Mouse (Mus musculus) mesoderm, embryonic 11.5 days (tissue): Measurements from ENCODE around the gene Thap2.

ENCODE experiments used
- DNase-seq: peaks from one replicate; pipeline ENCODE4 v3.0.0-alpha.2; 2012; ENCODE audit warnings: low read depth, low spot score

Thap2 gene

GRCm38 (mm10) chr10:115354553-115354952 lies 29.7 kb downstream of the Thap2 start:
- peak; percentile 13 for DNase-seq

- DNase-seq = no peak
Measured at GRCm38 (mm10) chr10:115350810-115351397, 33.3 kb downstream of the Thap2 start.

- DNase-seq = no peak
Measured at GRCm38 (mm10) chr10:115349509-115349908, 34.7 kb downstream of the Thap2 start.

- DNase-seq = no peak
Measured at GRCm38 (mm10) chr10:115349029-115349428, 35.2 kb downstream of the Thap2 start.

- no peak for DNase-seq
Measured at GRCm38 (mm10) chr10:115348131-115348530, 36.1 kb downstream of the Thap2 start.

GRCm38 (mm10) chr10:115346444-115346843 lies 37.8 kb downstream of the Thap2 start:
- no peak for DNase-seq

GRCm38 (mm10) chr10:115342771-115343425 lies 41.3 kb downstream of the Thap2 start:
- no peak for DNase-seq

GRCm38 (mm10) chr10:115339820-115340328 lies 44.4 kb downstream of the Thap2 start:
- DNase-seq = no peak

- DNase-seq = no peak
Measured at GRCm38 (mm10) chr10:115336901-115337300, 47.3 kb downstream of the Thap2 start.

GRCm38 (mm10) chr10:115333528-115333927 lies 50.7 kb downstream of the Thap2 start:
- no peak for DNase-seq

- DNase-seq = no peak
Measured at GRCm38 (mm10) chr10:115332997-115333396, 51.2 kb downstream of the Thap2 start.

- DNase-seq = no peak
Measured at GRCm38 (mm10) chr10:115332420-115332952, 51.8 kb downstream of the Thap2 start.

- DNase-seq = no peak
Measured at GRCm38 (mm10) chr10:115329010-115329530, 55.2 kb downstream of the Thap2 start.

GRCm38 (mm10) chr10:115328514-115328913 lies 55.7 kb downstream of the Thap2 start:
- DNase-seq = no peak

GRCm38 (mm10) chr10:115323295-115323694 lies 60.9 kb downstream of the Thap2 start:
- peak; percentile 73 for DNase-seq

- DNase-seq = no peak
Measured at GRCm38 (mm10) chr10:115321317-115322035, 62.8 kb downstream of the Thap2 start.
